Mouse (Mus musculus) cerebellum, postnatal 14 days (tissue): ENCODE measurements around the gene Rragc.

Source experiments
- DNase-seq, 2 experiments: peaks; one replicate each; pipeline ENCODE4 v3.0.0; 2021; ENCODE audit warnings: mixed read lengths in 2 of 2

The Rragc gene

GRCm38 (mm10) chr4:123956703-123957491, 39.7 kb downstream of the Rragc start:
- DNase-seq = peak; percentile 93 to 96

GRCm38 (mm10) chr4:123957492-123957808, 40.2 kb downstream of the Rragc start:
- DNase-seq = no peak

- DNase-seq = no peak
Measured at GRCm38 (mm10) chr4:123957891-123958290, 40.6 kb downstream of the Rragc start.

GRCm38 (mm10) chr4:123960955-123961354, 43.7 kb downstream of the Rragc start:
- no peak for DNase-seq

GRCm38 (mm10) chr4:123962721-123963120, 45.5 kb downstream of the Rragc start:
- DNase-seq = no peak

- DNase-seq = no peak
Measured at GRCm38 (mm10) chr4:123968663-123969321, 51.5 kb downstream of the Rragc start.

- DNase-seq = no peak
Measured at GRCm38 (mm10) chr4:123969458-123969857, 52.2 kb downstream of the Rragc start.

GRCm38 (mm10) chr4:123971059-123971458, 53.8 kb downstream of the Rragc start:
- DNase-seq = peak in 1 of 2 experiments; percentile 51

- DNase-seq = no peak
Measured at GRCm38 (mm10) chr4:123972423-123973049, 55.3 kb downstream of the Rragc start.

- no peak for DNase-seq
Measured at GRCm38 (mm10) chr4:123982105-123982504, 64.9 kb downstream of the Rragc start.
